Mouse (Mus musculus): ENCODE measurements around the gene Tbc1d8b. TPM values are rescaled to one million over a fixed set of nuclear protein-coding genes. Genes with fewer than 3 reads are reported as not detected.
"Not testable (repeated sequence)": the region's sequence is repeated elsewhere in the genome, so short reads cannot be mapped to it uniquely, and the experiment has no call there.

Gene Tbc1d8b
- polyA plus RNA-seq, 1 experiment from 2014 or later, result 1.7 TPM

DNA sequence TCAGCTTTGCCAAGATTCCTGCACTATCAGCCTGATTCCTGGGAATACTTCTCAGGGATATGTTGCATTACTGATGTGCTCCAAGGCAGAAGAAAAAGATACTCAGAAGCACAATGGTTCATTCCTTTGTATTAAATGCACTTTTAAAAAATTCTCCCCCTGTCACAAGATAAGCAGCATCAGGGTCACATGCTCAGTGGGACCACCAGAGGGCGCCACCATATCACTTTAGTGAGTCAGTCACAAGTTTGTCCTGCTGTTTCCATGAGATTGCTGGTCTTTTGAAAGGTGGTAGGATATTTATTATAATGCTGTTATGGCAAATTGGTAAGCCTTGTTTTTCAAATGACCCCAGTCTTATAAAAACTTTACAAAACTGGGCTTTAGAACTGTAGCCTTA is 67.1 kb downstream of the Tbc1d8b start:
- TF ChIP-seq CTCF (IDR thresholded peaks at IDR 0.05; ENCODE audit: low read depth), result peak; percentile 76
- no peaks in the 10 kb centered on the region for H3K36me3 ChIP-seq (ENCODE audit: insufficient read depth, low read length)
- H3K4me2 ChIP-seq (ENCODE audit: low read length), result no peak overlapping the region
- H3K4me1 ChIP-seq (replicated peaks; ENCODE audit: insufficient read depth, low read length), result no peaks in the 10 kb centered on the region
- H3K4me3 ChIP-seq (replicated peaks; ENCODE audit: low read depth, low read length), result no peak overlapping the region
- no peaks in the 10 kb centered on the region for H3K27me3 ChIP-seq (ENCODE audit: insufficient read depth, low read length)
- peak; percentile 31 for DNase-seq (ENCODE audit: low spot score)
- ATAC-seq (replicated peaks; ENCODE audit: low FRiP score, low read depth), result no peak
- H3K9me3 ChIP-seq (replicated peaks; ENCODE audit: low read length), result no peaks in the 10 kb centered on the region
- H3K9ac ChIP-seq (ENCODE audit: low read depth, low read length), result no peak overlapping the region
- H3K27ac ChIP-seq, result no peak overlapping the region
- WGBS, result 4% methylated on average over 1 of the region's 1 CpGs

DNA sequence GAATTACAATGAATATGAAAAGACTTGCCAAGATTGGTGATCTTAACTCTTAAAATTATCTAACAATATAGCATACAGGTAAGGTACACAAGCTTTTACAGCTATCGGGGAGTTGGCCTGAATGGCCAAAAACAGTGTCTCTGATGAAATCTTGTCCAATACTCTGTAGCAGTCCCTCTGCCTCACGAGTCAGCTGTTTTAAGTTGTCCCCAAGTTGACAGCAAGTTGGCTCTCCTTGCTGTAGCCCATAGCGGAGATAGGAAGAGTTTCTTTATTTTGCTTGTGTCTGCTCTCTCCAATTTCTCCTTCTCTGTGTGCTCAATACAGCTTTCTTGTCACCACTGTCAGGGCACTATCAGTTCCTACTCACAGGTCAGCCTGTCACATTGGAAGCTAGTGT is 73.8 kb downstream of the Tbc1d8b start:
- not testable (repeated sequence) for ATAC-seq (replicated peaks; ENCODE audit: low FRiP score, low read depth)

DNA sequence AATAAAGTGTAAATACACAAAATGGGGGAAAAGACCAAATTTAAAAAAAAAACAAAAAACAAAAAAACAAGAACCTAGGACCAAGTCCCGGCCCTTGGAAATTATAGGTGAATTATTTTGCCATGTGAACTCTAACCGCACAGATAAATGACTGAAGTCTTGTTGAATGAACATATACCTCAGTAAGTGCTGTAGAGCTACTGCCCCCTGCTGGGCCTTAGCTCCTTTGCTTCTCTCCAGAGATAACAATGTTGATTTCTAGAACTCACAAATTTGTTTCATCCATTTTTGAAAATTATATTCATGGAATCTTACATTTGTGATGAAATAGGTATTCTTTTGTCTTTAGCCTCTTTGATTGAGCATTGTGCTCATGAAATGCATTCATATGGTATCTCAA is 77.8 kb downstream of the Tbc1d8b start:
- Histone ChIP-seq H3K4me3 (replicated peaks; ENCODE audit: low read depth, low read length) (no peak overlapping the region), H3K27ac (no peak overlapping the region), H3K4me2 (ENCODE audit: low read length) (no peak overlapping the region), H3K9me3 (replicated peaks; ENCODE audit: low read length) (no peaks in the 10 kb centered on the region), H3K4me1 (replicated peaks; ENCODE audit: insufficient read depth, low read length) (no peaks in the 10 kb centered on the region), H3K36me3 (ENCODE audit: insufficient read depth, low read length) (no peaks in the 10 kb centered on the region), H3K27me3 (ENCODE audit: insufficient read depth, low read length) (no peaks in the 10 kb centered on the region), H3K9ac (ENCODE audit: low read depth, low read length) (no peak overlapping the region)
- DNase-seq (ENCODE audit: low spot score), result peak; percentile 16
- peak; percentile 64 for TF ChIP-seq CTCF (IDR thresholded peaks at IDR 0.05; ENCODE audit: low read depth)
- no peak for ATAC-seq (replicated peaks; ENCODE audit: low FRiP score, low read depth)
- WGBS, result 78% methylated on average over 2 of the region's 2 CpGs

More for the DNA sequence above, 73.8 kb downstream of the Tbc1d8b start:
- H3K4me1 ChIP-seq (replicated peaks; ENCODE audit: insufficient read depth, low read length); H3K9ac ChIP-seq (ENCODE audit: low read depth, low read length); H3K4me2 ChIP-seq (ENCODE audit: low read length); H3K36me3 ChIP-seq (ENCODE audit: insufficient read depth, low read length); H3K27me3 ChIP-seq (ENCODE audit: insufficient read depth, low read length); H3K27ac ChIP-seq; H3K9me3 ChIP-seq (replicated peaks; ENCODE audit: low read length); DNase-seq (ENCODE audit: low spot score); H3K4me3 ChIP-seq (replicated peaks; ENCODE audit: low read depth, low read length): not testable (repeated sequence)
- 83% methylated on average over 3 of the region's 3 CpGs for WGBS

DNA sequence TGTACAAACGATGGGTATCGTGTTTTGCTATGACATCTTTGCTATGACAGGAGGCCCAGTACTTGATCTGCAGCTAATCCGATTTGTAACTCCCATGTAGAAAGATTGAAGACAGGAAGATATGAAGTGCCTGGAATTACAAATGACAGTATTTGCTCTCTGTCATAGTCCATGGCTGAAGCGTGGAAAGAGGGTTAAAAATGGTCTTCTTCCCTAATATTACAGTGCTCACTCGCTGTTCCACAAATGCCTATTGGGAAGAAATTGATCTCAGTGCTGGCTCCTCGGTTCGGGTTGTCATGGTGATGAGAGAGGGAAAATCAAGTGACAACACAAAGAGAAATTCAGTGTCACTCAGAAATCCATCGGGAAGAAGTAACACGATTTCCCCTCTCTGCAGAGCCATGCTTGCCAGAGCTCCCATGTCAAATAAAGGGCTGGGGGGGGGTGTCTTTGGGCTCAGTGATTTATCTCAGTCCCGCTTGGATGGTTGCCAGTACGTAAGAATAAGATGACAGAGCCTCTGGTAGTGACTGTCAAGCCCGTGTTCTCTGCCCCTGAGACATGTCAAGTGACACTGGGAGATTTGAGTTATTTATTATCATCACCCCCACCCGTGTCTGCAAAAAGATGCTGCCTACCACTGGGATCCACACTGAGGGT is 85.3 kb downstream of the Tbc1d8b start:
- no peak overlapping the region for H3K27ac ChIP-seq
- H3K27me3 ChIP-seq (ENCODE audit: insufficient read depth, low read length), result no peaks in the 10 kb centered on the region
- H3K4me1 ChIP-seq (replicated peaks; ENCODE audit: insufficient read depth, low read length), result no peaks in the 10 kb centered on the region
- no peaks in the 10 kb centered on the region for H3K36me3 ChIP-seq (ENCODE audit: insufficient read depth, low read length)
- no peak overlapping the region for H3K4me3 ChIP-seq (replicated peaks; ENCODE audit: low read depth, low read length)
- TF ChIP-seq CTCF (IDR thresholded peaks at IDR 0.05; ENCODE audit: low read depth), result no peak
- DNase-seq (ENCODE audit: low spot score) (no peak), ATAC-seq (replicated peaks; ENCODE audit: low FRiP score, low read depth) (no peak)
- no peaks in the 10 kb centered on the region for H3K9me3 ChIP-seq (replicated peaks; ENCODE audit: low read length)
- no peak overlapping the region for H3K4me2 ChIP-seq (ENCODE audit: low read length)
- H3K9ac ChIP-seq (ENCODE audit: low read depth, low read length), result no peak overlapping the region
- 72% methylated on average over 13 of the region's 13 CpGs for WGBS

DNA sequence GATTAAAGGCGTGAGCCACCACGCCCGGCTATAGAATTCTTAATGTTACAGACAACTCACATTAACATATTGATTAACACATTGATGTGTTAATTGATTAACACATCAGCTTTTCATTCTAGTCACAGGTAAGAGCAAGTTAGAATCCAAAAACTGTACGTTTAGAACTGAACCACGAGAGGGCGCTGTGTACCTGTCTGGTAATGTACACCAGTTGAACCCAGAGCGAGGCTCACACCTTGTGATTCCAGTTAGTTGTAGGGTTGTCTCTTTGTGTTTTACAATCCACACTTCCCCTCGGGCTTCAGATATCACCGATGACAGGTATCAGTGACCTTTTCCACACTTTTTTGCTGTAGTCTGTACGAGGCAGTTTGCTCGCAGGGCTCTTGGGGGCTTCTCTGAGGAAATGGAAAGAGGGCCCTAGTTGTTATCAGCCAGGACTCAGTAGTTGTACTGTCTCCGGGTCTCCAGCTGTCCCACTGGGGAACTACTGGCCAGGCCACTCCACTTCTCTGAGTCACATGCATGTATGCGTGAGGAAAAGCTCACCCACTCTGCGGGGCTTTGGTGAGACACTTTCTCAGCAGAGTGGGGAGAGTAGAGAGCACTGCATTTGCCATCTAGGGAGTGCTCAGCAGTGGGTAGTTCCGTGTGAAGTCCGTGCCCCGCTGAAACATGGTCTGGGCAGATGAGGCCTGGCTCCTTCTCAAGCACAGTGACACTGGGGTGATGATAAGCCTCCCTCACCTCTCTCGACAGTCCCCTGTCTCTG is 89.7 kb downstream of the Tbc1d8b start:
- no peaks in the 10 kb centered on the region for H3K9me3 ChIP-seq (replicated peaks; ENCODE audit: low read length)
- DNase-seq (ENCODE audit: low spot score) (peak; percentile 73), ATAC-seq (replicated peaks; ENCODE audit: low FRiP score, low read depth) (peak; percentile 71; the same call in 1 of the 2 replicates)
- 45% methylated on average over 18 of the region's 18 CpGs for WGBS
- H3K4me3 ChIP-seq (replicated peaks; ENCODE audit: low read depth, low read length), result no peak overlapping the region
- no peak overlapping the region for H3K27ac ChIP-seq
- TF ChIP-seq CTCF (IDR thresholded peaks at IDR 0.05; ENCODE audit: low read depth), result peak; percentile 75
- H3K4me2 ChIP-seq (ENCODE audit: low read length), result no peak overlapping the region
- no peak overlapping the region for H3K9ac ChIP-seq (ENCODE audit: low read depth, low read length)
- no peaks in the 10 kb centered on the region for H3K36me3 ChIP-seq (ENCODE audit: insufficient read depth, low read length)
- H3K4me1 ChIP-seq (replicated peaks; ENCODE audit: insufficient read depth, low read length), result no peaks in the 10 kb centered on the region
- H3K27me3 ChIP-seq (ENCODE audit: insufficient read depth, low read length), result no peaks in the 10 kb centered on the region

DNA sequence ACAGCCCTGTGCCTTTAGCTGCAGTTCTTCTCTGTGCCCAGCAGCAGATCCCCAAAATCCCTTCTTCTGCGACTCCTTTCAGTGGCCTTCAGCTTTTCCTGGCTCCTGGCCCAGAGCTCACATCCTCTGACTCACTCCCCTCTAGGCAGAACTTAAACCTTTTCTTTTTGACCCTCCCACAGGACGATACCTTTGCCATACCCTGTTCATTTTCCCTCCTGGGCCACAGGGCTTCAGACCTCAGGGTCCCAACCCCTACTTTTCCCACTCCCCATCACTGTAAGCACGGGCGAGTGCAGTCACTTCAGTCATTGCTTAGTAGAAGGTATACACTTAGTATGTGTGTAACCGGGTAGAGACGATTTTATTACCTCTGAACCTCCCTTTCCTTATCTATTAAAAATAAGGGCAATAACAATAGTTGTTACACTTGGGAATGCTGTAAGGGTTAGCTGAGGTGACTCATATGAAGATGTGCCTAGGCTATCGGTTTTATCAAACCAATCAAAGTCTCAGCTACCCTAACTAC is 90.4 kb downstream of the Tbc1d8b start:
- H3K9ac ChIP-seq (ENCODE audit: low read depth, low read length), result no peak overlapping the region
- H3K27ac ChIP-seq, result no peak overlapping the region
- H3K4me3 ChIP-seq (replicated peaks; ENCODE audit: low read depth, low read length), result no peak overlapping the region
- H3K4me2 ChIP-seq (ENCODE audit: low read length), result no peak overlapping the region
- H3K4me1 ChIP-seq (replicated peaks; ENCODE audit: insufficient read depth, low read length), result no peaks in the 10 kb centered on the region
- DNase-seq (ENCODE audit: low spot score) (no peak), ATAC-seq (replicated peaks; ENCODE audit: low FRiP score, low read depth) (no peak)
- no peak for TF ChIP-seq CTCF (IDR thresholded peaks at IDR 0.05; ENCODE audit: low read depth)
- no peaks in the 10 kb centered on the region for H3K36me3 ChIP-seq (ENCODE audit: insufficient read depth, low read length)
- 62% methylated on average over 7 of the region's 7 CpGs for WGBS
- H3K27me3 ChIP-seq (ENCODE audit: insufficient read depth, low read length), result no peaks in the 10 kb centered on the region
- H3K9me3 ChIP-seq (replicated peaks; ENCODE audit: low read length), result no peaks in the 10 kb centered on the region

Measured in kidney, postnatal 0 days (tissue).